Mouse (Mus musculus) retina, postnatal 1 day (tissue): ENCODE results near the gene Ptms.

Experiments used
- DNase-seq: peaks from one replicate; pipeline ENCODE4 v3.0.0-alpha.2; 2012

Gene Ptms

GRCm38 (mm10) chr6:124925941-124926340 lies 6.0 kb upstream of the Ptms start:
- DNase-seq = no peak

GRCm38 (mm10) chr6:124925173-124925793 lies 5.4 kb upstream of the Ptms start:
- no peak for DNase-seq

GRCm38 (mm10) chr6:124921539-124921938 lies 1.6 kb upstream of the Ptms start:
- no peak for DNase-seq

GRCm38 (mm10) chr6:124920318-124921085 lies 599 bp upstream of the Ptms start:
- DNase-seq = no peak

GRCm38 (mm10) chr6:124918890-124919627 lies 844 bp downstream of the Ptms start:
- DNase-seq = no peak

GRCm38 (mm10) chr6:124918331-124918690 lies 1.6 kb downstream of the Ptms start:
- DNase-seq = no peak

GRCm38 (mm10) chr6:124917518-124918330 lies 2.2 kb downstream of the Ptms start:
- peak; percentile 97 for DNase-seq

- DNase-seq = peak; percentile 89
Measured at GRCm38 (mm10) chr6:124916695-124917517, 3.0 kb downstream of the Ptms start.

- DNase-seq = peak; percentile 54
Measured at GRCm38 (mm10) chr6:124915942-124916694, 3.8 kb downstream of the Ptms start.

GRCm38 (mm10) chr6:124915160-124915941 lies 4.6 kb downstream of the Ptms start:
- DNase-seq = peak; percentile 74

GRCm38 (mm10) chr6:124914511-124914910 lies 5.4 kb downstream of the Ptms start:
- no peak for DNase-seq

GRCm38 (mm10) chr6:124913721-124914285 lies 6.1 kb downstream of the Ptms start:
- DNase-seq = no peak

GRCm38 (mm10) chr6:124913214-124913613 lies 6.7 kb downstream of the Ptms start:
- no peak for DNase-seq

GRCm38 (mm10) chr6:124911533-124912218 lies 8.2 kb downstream of the Ptms start, which contains the start of gene Lag3:
Gene Lag3, minus strand, starts transcription at chr6:124911705.
- no peak for DNase-seq

GRCm38 (mm10) chr6:124910032-124910431 lies 9.9 kb downstream of the Ptms start:
- DNase-seq = peak; percentile 56

- no peak for DNase-seq
Measured at GRCm38 (mm10) chr6:124907767-124908166, 12.1 kb downstream of the Ptms start.

GRCm38 (mm10) chr6:124904991-124905860 lies 14.7 kb downstream of the Ptms start:
- DNase-seq = peak; percentile 76
